Mouse (Mus musculus): ENCODE results near the gene Gm10073. TPM values are rescaled to one million over a fixed set of nuclear protein-coding genes. Genes with fewer than 3 reads are reported as not detected.
A peak's percentile ranks its signal among the peaks of the same experiment; 100 is the strongest.

Gene Gm10073
- polyA plus RNA-seq, 1 experiment, result 9.8 TPM

- no peak overlapping the region for H3K27ac ChIP-seq (ENCODE audit: control insufficient read depth, insufficient read depth, low read depth, low read length)
- no peaks in the 10 kb centered on the region for H3K4me1 ChIP-seq (ENCODE audit: control insufficient read depth, insufficient read depth, low read length)
- no peak overlapping the region for H3K4me3 ChIP-seq (ENCODE audit: control insufficient read depth, low read depth, low read length)
- TF ChIP-seq POLR2A (IDR thresholded peaks at IDR 0.05; ENCODE audit: control insufficient read depth, low read depth, low read length) (no peak), CTCF (IDR thresholded peaks at IDR 0.05; ENCODE audit: control insufficient read depth, insufficient read depth, insufficient replicate concordance, low read depth, low read length) (no peak)
- no peaks in the 10 kb centered on the region for H3K27me3 ChIP-seq (ENCODE audit: control insufficient read depth, insufficient read depth, low read length)
- no peaks in the 10 kb centered on the region for H3K36me3 ChIP-seq (ENCODE audit: control insufficient read depth, insufficient read depth, low read length)
Measured at GRCm38 (mm10) chr8:106529885-106530482, 43.3 kb downstream of the Gm10073 start.

- no peak for TF ChIP-seq CTCF (IDR thresholded peaks at IDR 0.05; ENCODE audit: control insufficient read depth, insufficient read depth, insufficient replicate concordance, low read depth, low read length)
- TF ChIP-seq POLR2A (IDR thresholded peaks at IDR 0.05; ENCODE audit: control insufficient read depth, low read depth, low read length), result no peak
- Histone ChIP-seq H3K36me3 (ENCODE audit: control insufficient read depth, insufficient read depth, low read length) (no peaks in the 10 kb centered on the region), H3K27ac (ENCODE audit: control insufficient read depth, insufficient read depth, low read depth, low read length) (no peak overlapping the region), H3K4me3 (ENCODE audit: control insufficient read depth, low read depth, low read length) (no peak overlapping the region), H3K27me3 (ENCODE audit: control insufficient read depth, insufficient read depth, low read length) (no peaks in the 10 kb centered on the region), H3K4me1 (ENCODE audit: control insufficient read depth, insufficient read depth, low read length) (no peaks in the 10 kb centered on the region)
Measured at GRCm38 (mm10) chr8:106528596-106529249, 44.5 kb downstream of the Gm10073 start.

GRCm38 (mm10) chr8:106527241-106528036, 45.8 kb downstream of the Gm10073 start:
- Histone ChIP-seq H3K4me3 (ENCODE audit: control insufficient read depth, low read depth, low read length) (no peak overlapping the region), H3K27me3 (ENCODE audit: control insufficient read depth, insufficient read depth, low read length) (no peaks in the 10 kb centered on the region), H3K4me1 (ENCODE audit: control insufficient read depth, insufficient read depth, low read length) (no peaks in the 10 kb centered on the region), H3K36me3 (ENCODE audit: control insufficient read depth, insufficient read depth, low read length) (no peaks in the 10 kb centered on the region), H3K27ac (ENCODE audit: control insufficient read depth, insufficient read depth, low read depth, low read length) (no peak overlapping the region)
- TF ChIP-seq CTCF (IDR thresholded peaks at IDR 0.05; ENCODE audit: control insufficient read depth, insufficient read depth, insufficient replicate concordance, low read depth, low read length) (peak; percentile 52; the same call in 1 of the 2 replicates), POLR2A (IDR thresholded peaks at IDR 0.05; ENCODE audit: control insufficient read depth, low read depth, low read length) (no peak)

- no peak overlapping the region for H3K27ac ChIP-seq (ENCODE audit: control insufficient read depth, insufficient read depth, low read depth, low read length)
- H3K36me3 ChIP-seq (ENCODE audit: control insufficient read depth, insufficient read depth, low read length), result no peaks in the 10 kb centered on the region
- no peak overlapping the region for H3K4me3 ChIP-seq (ENCODE audit: control insufficient read depth, low read depth, low read length)
- H3K27me3 ChIP-seq (ENCODE audit: control insufficient read depth, insufficient read depth, low read length), result no peaks in the 10 kb centered on the region
- TF ChIP-seq CTCF (IDR thresholded peaks at IDR 0.05; ENCODE audit: control insufficient read depth, insufficient read depth, insufficient replicate concordance, low read depth, low read length), result no peak
- no peak for TF ChIP-seq POLR2A (IDR thresholded peaks at IDR 0.05; ENCODE audit: control insufficient read depth, low read depth, low read length)
- no peaks in the 10 kb centered on the region for H3K4me1 ChIP-seq (ENCODE audit: control insufficient read depth, insufficient read depth, low read length)
Measured at GRCm38 (mm10) chr8:106526725-106527124, 46.5 kb downstream of the Gm10073 start.

Other genes starting within 250 kb of the Gm10073 start
- gene Smpd3, start 235.5 kb downstream of the Gm10073 start, polyA plus RNA-seq (2012; rRNA removed), result 42.3 and 48.8 TPM in 2 replicates
- gene Zfp90, start 158.1 kb downstream of the Gm10073 start, polyA plus RNA-seq (2012; rRNA removed), result 1.1 TPM in 2 replicates
- not detected in 2 replicates for gene 6030452D12Rik, start 72.9 kb downstream of the Gm10073 start, polyA plus RNA-seq (2012; rRNA removed)
- 1.2 and 1.3 TPM in 2 replicates for gene Cdh3, start 62.6 kb downstream of the Gm10073 start, polyA plus RNA-seq (2012; rRNA removed)
- 0.48 and 1.9 TPM in 2 replicates for gene Cdh1, start 29.9 kb upstream of the Gm10073 start, polyA plus RNA-seq (2012; rRNA removed)
- gene Tango6, start 109.6 kb upstream of the Gm10073 start, polyA plus RNA-seq (2012; rRNA removed), result 3.0 and 3.3 TPM in 2 replicates

All from testis, adult 2 months (tissue).